Mouse (Mus musculus): ENCODE results near the gene Rps6kl1.

- TF ChIP-seq CTCF (IDR thresholded peaks at IDR 0.05; ENCODE audit: control insufficient read depth, insufficient read depth, insufficient read length), result no peak
- TF ChIP-seq USF1 (IDR thresholded peaks at IDR 0.05; ENCODE audit: low read depth), result no peak
- TF ChIP-seq FOSL1 (IDR thresholded peaks at IDR 0.05; ENCODE audit: insufficient read depth, low read length, poor library complexity, severe bottlenecking), result no peak
- no peak for TF ChIP-seq MAX (IDR thresholded peaks at IDR 0.05)
- no peak for TF ChIP-seq MYOG (IDR thresholded peaks at IDR 0.05; ENCODE audit: control insufficient read depth, extremely low read depth, insufficient read length)
- TF ChIP-seq MYOD1 (IDR thresholded peaks at IDR 0.05; ENCODE audit: control insufficient read depth, insufficient read length, low read depth), result no peak
These were observed 44.0 kb upstream of the Rps6kl1 start for GRCm38 (mm10) chr12:85195086-85195485.

Measured in C2C12 (cell line).